Mouse (Mus musculus): ENCODE results near the gene Smarcc2. TPM values are rescaled to one million over a fixed set of nuclear protein-coding genes. Genes with fewer than 3 reads are reported as not detected.
"Not testable (repeated sequence)": the region's sequence is repeated elsewhere in the genome, so short reads cannot be mapped to it uniquely, and the experiment has no call there.

The Smarcc2 gene
- polyA plus RNA-seq, 1 experiment from 2014 or later: 64.5 TPM

GRCm38 (mm10) chr10:128496509-128497077 is 37.5 kb downstream of the Smarcc2 start:
- Histone ChIP-seq H3K9me3 (ENCODE audit: low read length) (no peaks in the 10 kb centered on the region), H3K27ac (ENCODE audit: low read length) (no peak overlapping the region), H3K27me3 (ENCODE audit: insufficient read depth, low read length) (no peaks in the 10 kb centered on the region), H3K4me3 (ENCODE audit: low read length) (no peak overlapping the region), H3K4me2 (replicated peaks; ENCODE audit: low read depth, low read length) (no peak overlapping the region), H3K36me3 (ENCODE audit: insufficient read depth, low read length) (peaks cover 2% of the 10 kb centered on the region; the same call in 1 of the 2 replicates), H3K9ac (replicated peaks; ENCODE audit: low read length) (no peak overlapping the region), H3K4me1 (ENCODE audit: insufficient read depth, low read length) (peaks cover 32% of the 10 kb centered on the region)
- no peak for ATAC-seq (ENCODE audit: low FRiP score, low TSS enrichment)
- 38% methylated on average over 6 of the region's 6 CpGs for WGBS

GRCm38 (mm10) chr10:128497134-128497737 is 38.2 kb downstream of the Smarcc2 start:
- no peak for ATAC-seq (ENCODE audit: low FRiP score, low TSS enrichment)
- no peak overlapping the region for H3K27ac ChIP-seq (ENCODE audit: low read length)
- no peak overlapping the region for H3K4me3 ChIP-seq (ENCODE audit: low read length)
- H3K4me2 ChIP-seq (replicated peaks; ENCODE audit: low read depth, low read length): no peak overlapping the region
- H3K9ac ChIP-seq (replicated peaks; ENCODE audit: low read length): peak overlapping the region; percentile 16; the same call in 1 of the 2 replicates
- no peaks in the 10 kb centered on the region for H3K27me3 ChIP-seq (ENCODE audit: insufficient read depth, low read length)
- H3K9me3 ChIP-seq (ENCODE audit: low read length): no peaks in the 10 kb centered on the region
- peaks cover 26% of the 10 kb centered on the region for H3K4me1 ChIP-seq (ENCODE audit: insufficient read depth, low read length)
- H3K36me3 ChIP-seq (ENCODE audit: insufficient read depth, low read length): no peaks in the 10 kb centered on the region
- WGBS: 47% methylated on average over 6 of the region's 6 CpGs

- Histone ChIP-seq H3K36me3 (ENCODE audit: insufficient read depth, low read length) (no peaks in the 10 kb centered on the region), H3K9ac (replicated peaks; ENCODE audit: low read length) (peak within 1 kb of the TSS; percentile 74), H3K4me2 (replicated peaks; ENCODE audit: low read depth, low read length) (peak within 1 kb of the TSS; percentile 86), H3K27me3 (ENCODE audit: insufficient read depth, low read length) (no peaks in the 10 kb centered on the region), H3K4me3 (ENCODE audit: low read length) (peak within 1 kb of the TSS; percentile 70), H3K27ac (ENCODE audit: low read length) (peak within 1 kb of the TSS; percentile 95), H3K4me1 (ENCODE audit: insufficient read depth, low read length) (peaks cover 23% of the 10 kb centered on the region), H3K9me3 (ENCODE audit: low read length) (no peaks in the 10 kb centered on the region)
- WGBS: under 1% methylated on average over 27 of the region's 27 CpGs
- peak; percentile 94 for ATAC-seq (ENCODE audit: low FRiP score, low TSS enrichment)
Observed at GRCm38 (mm10) chr10:128498590-128498989, 39.5 kb downstream of the Smarcc2 start, which contains the start of gene Myl6b. Gene Myl6b (minus strand): TSS chr10:128498685.

- H3K9me3 ChIP-seq (ENCODE audit: low read length): no peaks in the 10 kb centered on the region
- under 1% methylated on average over 21 of the region's 21 CpGs for WGBS
- peak overlapping the region; percentile 95 for H3K27ac ChIP-seq (ENCODE audit: low read length)
- ATAC-seq (ENCODE audit: low FRiP score, low TSS enrichment): peak; percentile 18; the same call in 1 of the 2 replicates
- H3K4me1 ChIP-seq (ENCODE audit: insufficient read depth, low read length): peaks cover 25% of the 10 kb centered on the region
- H3K4me2 ChIP-seq (replicated peaks; ENCODE audit: low read depth, low read length): peak overlapping the region; percentile 86
- no peaks in the 10 kb centered on the region for H3K36me3 ChIP-seq (ENCODE audit: insufficient read depth, low read length)
- no peaks in the 10 kb centered on the region for H3K27me3 ChIP-seq (ENCODE audit: insufficient read depth, low read length)
- H3K9ac ChIP-seq (replicated peaks; ENCODE audit: low read length): peak overlapping the region; percentile 74
- peak overlapping the region; percentile 70 for H3K4me3 ChIP-seq (ENCODE audit: low read length)
Observed at GRCm38 (mm10) chr10:128499116-128499671, 40.1 kb downstream of the Smarcc2 start.

GRCm38 (mm10) chr10:128502341-128502740 is 43.3 kb downstream of the Smarcc2 start:
- no peak for ATAC-seq (ENCODE audit: low FRiP score, low TSS enrichment)
- Histone ChIP-seq H3K27ac (ENCODE audit: low read length) (no peak overlapping the region), H3K36me3 (ENCODE audit: insufficient read depth, low read length) (no peaks in the 10 kb centered on the region), H3K9ac (replicated peaks; ENCODE audit: low read length) (no peak overlapping the region), H3K27me3 (ENCODE audit: insufficient read depth, low read length) (no peaks in the 10 kb centered on the region), H3K4me1 (ENCODE audit: insufficient read depth, low read length) (peaks cover 17% of the 10 kb centered on the region), H3K4me2 (replicated peaks; ENCODE audit: low read depth, low read length) (no peak overlapping the region), H3K4me3 (ENCODE audit: low read length) (no peak overlapping the region), H3K9me3 (ENCODE audit: low read length) (no peaks in the 10 kb centered on the region)
- WGBS: 74% methylated on average over 5 of the region's 5 CpGs

- WGBS: 74% methylated on average over 8 of the region's 8 CpGs
- Histone ChIP-seq H3K27ac (ENCODE audit: low read length) (no peak overlapping the region), H3K36me3 (ENCODE audit: insufficient read depth, low read length) (no peaks in the 10 kb centered on the region), H3K27me3 (ENCODE audit: insufficient read depth, low read length) (no peaks in the 10 kb centered on the region), H3K9me3 (ENCODE audit: low read length) (no peaks in the 10 kb centered on the region), H3K4me3 (ENCODE audit: low read length) (no peak overlapping the region), H3K4me1 (ENCODE audit: insufficient read depth, low read length) (peaks cover 7% of the 10 kb centered on the region; the same call in 1 of the 2 replicates), H3K4me2 (replicated peaks; ENCODE audit: low read depth, low read length) (no peak overlapping the region), H3K9ac (replicated peaks; ENCODE audit: low read length) (no peak overlapping the region)
- no peak for ATAC-seq (ENCODE audit: low FRiP score, low TSS enrichment)
Observed at GRCm38 (mm10) chr10:128503532-128503931, 44.5 kb downstream of the Smarcc2 start.

GRCm38 (mm10) chr10:128504012-128504411 is 45.0 kb downstream of the Smarcc2 start:
- Histone ChIP-seq H3K4me3 (ENCODE audit: low read length) (no peak overlapping the region), H3K4me2 (replicated peaks; ENCODE audit: low read depth, low read length) (no peak overlapping the region), H3K27ac (ENCODE audit: low read length) (no peak overlapping the region), H3K9me3 (ENCODE audit: low read length) (no peaks in the 10 kb centered on the region), H3K27me3 (ENCODE audit: insufficient read depth, low read length) (no peaks in the 10 kb centered on the region), H3K9ac (replicated peaks; ENCODE audit: low read length) (no peak overlapping the region), H3K4me1 (ENCODE audit: insufficient read depth, low read length) (peaks cover 7% of the 10 kb centered on the region; the same call in 1 of the 2 replicates), H3K36me3 (ENCODE audit: insufficient read depth, low read length) (no peaks in the 10 kb centered on the region)
- ATAC-seq (ENCODE audit: low FRiP score, low TSS enrichment): no peak
- 77% methylated on average over 3 of the region's 3 CpGs for WGBS

- Histone ChIP-seq H3K27ac (ENCODE audit: low read length) (no peak overlapping the region), H3K4me1 (ENCODE audit: insufficient read depth, low read length) (peaks cover 7% of the 10 kb centered on the region; the same call in 1 of the 2 replicates), H3K36me3 (ENCODE audit: insufficient read depth, low read length) (no peaks in the 10 kb centered on the region), H3K9me3 (ENCODE audit: low read length) (no peaks in the 10 kb centered on the region), H3K4me3 (ENCODE audit: low read length) (no peak overlapping the region), H3K4me2 (replicated peaks; ENCODE audit: low read depth, low read length) (no peak overlapping the region), H3K9ac (replicated peaks; ENCODE audit: low read length) (0 out of 2 replicates have a peak overlapping the region, but pooled peaks have one; percentile 29), H3K27me3 (ENCODE audit: insufficient read depth, low read length) (no peaks in the 10 kb centered on the region)
- ATAC-seq (ENCODE audit: low FRiP score, low TSS enrichment): no peak
- WGBS: 69% methylated on average over 9 of the region's 9 CpGs
Observed at GRCm38 (mm10) chr10:128504641-128505370, 45.8 kb downstream of the Smarcc2 start.

- H3K9me3 ChIP-seq (ENCODE audit: low read length); H3K9ac ChIP-seq (replicated peaks; ENCODE audit: low read length); ATAC-seq (ENCODE audit: low FRiP score, low TSS enrichment); H3K27me3 ChIP-seq (ENCODE audit: insufficient read depth, low read length); H3K4me1 ChIP-seq (ENCODE audit: insufficient read depth, low read length); H3K36me3 ChIP-seq (ENCODE audit: insufficient read depth, low read length); H3K4me2 ChIP-seq (replicated peaks; ENCODE audit: low read depth, low read length); H3K27ac ChIP-seq (ENCODE audit: low read length); H3K4me3 ChIP-seq (ENCODE audit: low read length): not testable (repeated sequence)
- WGBS: 73% methylated on average over 5 of the region's 5 CpGs
Observed at GRCm38 (mm10) chr10:128505371-128505667, 46.3 kb downstream of the Smarcc2 start.

Measured in kidney, embryonic 16.5 days (tissue).